Mouse (Mus musculus): Measurements from ENCODE around the gene Actr1a.

The Actr1a gene

GRCm38 (mm10) chr19:46395109-46396009, at the start of gene Actr1a:
Gene Actr1a (minus strand): TSS chr19:46395748.
- DNase-seq (ENCODE audit: low spot score): peak; percentile 98

DNA sequence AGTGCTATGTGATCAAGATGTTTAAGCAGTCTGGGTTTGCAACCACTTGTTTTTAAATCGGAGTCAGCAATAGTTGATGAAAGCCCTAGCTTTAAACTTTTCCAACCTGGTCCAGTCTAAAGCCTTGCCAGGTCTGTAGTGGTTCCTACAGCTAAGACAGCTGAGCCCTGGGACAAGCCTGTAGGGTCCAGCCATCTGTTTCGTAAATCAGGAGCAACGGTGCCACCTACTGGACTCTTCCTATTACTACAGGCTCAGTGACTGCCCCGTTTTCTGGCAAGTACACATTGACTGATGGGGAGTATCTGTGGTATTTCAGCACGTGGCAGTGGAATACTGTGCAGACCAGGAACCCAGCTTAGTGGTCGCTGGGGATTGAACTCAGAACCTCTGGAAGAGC, 48.7 kb upstream of the Actr1a start:
- peak; percentile 43 for DNase-seq (ENCODE audit: low spot score)

GRCm38 (mm10) chr19:46443509-46443908, 48.0 kb upstream of the Actr1a start:
- DNase-seq (ENCODE audit: low spot score): no peak

- no peak for DNase-seq (ENCODE audit: low spot score)
Observed at GRCm38 (mm10) chr19:46435492-46435891, 39.9 kb upstream of the Actr1a start.

DNA sequence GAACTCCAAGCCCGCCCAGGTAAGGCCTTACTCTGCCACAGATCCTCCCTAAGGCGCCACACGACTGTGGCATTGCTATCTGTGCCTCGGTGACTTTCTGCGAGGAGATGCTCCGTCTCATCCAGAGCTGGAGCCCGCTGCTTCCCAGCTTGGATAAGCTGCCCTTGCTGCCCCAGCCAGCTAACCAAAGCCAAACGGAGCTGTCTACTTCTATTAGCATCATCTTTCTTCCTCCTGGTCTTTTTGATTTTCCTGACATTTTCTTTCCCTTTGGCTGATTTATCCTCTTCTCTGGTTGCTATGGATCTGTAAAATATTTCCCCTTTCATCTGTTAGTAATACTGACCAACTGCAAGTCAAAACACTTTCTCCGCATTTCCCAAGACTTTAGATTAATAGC, 39.0 kb upstream of the Actr1a start:
- no peak for DNase-seq (ENCODE audit: low spot score)

DNA sequence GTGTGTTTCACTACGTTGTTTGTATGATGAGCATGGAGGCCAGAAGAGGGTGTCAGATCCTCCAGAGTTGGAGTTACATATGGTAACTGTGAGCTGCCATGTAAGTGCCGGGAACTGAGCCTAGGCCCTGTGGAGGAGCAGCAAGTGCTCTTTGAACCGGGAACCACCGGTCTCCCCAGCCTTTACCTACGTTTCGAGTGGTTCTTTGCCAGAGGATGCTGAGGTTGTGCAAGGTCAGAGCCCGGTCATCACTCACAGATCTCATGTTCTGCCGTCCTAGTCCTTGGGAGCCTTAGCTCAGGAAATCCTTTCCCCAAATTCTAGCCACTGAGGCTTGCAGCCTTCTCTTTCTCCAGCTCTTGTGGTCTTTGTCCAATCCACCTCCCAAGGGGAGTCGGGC, 38.6 kb upstream of the Actr1a start:
- no peak for DNase-seq (ENCODE audit: low spot score)

DNA sequence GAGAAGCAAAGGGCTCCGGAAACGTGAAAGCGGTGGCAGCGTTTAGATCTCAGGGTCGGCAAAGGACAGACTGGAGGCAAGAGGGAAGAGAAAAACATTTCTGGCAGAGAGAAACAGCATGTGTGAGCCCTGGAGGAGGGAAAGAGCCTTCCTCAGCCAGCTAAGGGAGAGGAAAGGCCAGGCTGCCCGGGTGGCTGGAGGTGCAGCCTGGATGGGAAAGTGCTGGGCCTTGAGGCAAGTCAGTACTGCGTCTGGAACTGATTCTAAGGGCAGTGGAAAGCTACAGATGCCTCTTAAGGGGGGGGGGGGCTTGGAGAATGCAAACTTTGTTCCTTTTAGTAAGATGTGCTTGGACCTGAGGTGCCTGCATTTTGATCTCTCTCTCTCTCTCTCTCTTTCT, 38.2 kb upstream of the Actr1a start:
- no peak for DNase-seq (ENCODE audit: low spot score)

DNA sequence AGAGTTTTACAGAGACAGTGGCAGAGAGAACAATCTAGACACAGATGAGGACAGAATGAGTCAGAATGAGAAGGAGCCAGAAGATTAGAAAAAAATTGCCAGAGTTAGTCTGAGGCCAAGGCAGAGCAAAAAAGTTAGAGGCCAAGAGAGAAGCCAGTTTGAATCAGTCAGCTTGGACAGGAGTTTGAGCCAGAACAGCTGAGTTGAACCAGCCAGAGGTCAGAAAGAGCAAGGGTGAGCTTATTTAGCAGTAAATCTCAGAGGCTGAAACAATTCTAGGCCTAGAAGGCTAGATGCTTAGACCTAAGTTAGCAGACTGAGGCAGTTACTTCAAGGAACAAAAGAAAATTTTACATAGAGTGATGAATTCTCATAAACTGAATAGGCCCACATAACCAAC, 33.7 kb upstream of the Actr1a start:
- no peak for DNase-seq (ENCODE audit: low spot score)

DNA sequence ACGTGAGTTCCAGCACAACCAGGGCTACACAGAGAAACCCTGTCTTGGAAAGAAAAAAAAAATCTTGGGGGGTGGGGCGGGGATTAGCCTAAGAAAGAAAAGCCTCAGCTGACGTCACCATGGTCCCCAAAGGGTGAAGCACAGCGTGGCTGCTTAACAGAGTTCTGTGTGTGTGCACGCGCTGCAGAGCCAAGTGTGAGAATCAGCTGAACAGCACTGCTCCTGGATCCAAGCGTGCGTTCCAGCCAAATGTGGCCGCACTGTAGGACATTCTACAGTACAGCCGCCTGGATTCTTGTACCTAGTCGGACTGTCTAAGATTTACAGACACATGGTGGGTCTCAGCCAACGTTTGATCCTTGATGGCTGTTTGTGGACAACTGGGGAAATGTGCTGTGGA, 30.9 kb upstream of the Actr1a start:
- no peak for DNase-seq (ENCODE audit: low spot score)

GRCm38 (mm10) chr19:46425266-46425665, 29.7 kb upstream of the Actr1a start:
- no peak for DNase-seq (ENCODE audit: low spot score)

DNA sequence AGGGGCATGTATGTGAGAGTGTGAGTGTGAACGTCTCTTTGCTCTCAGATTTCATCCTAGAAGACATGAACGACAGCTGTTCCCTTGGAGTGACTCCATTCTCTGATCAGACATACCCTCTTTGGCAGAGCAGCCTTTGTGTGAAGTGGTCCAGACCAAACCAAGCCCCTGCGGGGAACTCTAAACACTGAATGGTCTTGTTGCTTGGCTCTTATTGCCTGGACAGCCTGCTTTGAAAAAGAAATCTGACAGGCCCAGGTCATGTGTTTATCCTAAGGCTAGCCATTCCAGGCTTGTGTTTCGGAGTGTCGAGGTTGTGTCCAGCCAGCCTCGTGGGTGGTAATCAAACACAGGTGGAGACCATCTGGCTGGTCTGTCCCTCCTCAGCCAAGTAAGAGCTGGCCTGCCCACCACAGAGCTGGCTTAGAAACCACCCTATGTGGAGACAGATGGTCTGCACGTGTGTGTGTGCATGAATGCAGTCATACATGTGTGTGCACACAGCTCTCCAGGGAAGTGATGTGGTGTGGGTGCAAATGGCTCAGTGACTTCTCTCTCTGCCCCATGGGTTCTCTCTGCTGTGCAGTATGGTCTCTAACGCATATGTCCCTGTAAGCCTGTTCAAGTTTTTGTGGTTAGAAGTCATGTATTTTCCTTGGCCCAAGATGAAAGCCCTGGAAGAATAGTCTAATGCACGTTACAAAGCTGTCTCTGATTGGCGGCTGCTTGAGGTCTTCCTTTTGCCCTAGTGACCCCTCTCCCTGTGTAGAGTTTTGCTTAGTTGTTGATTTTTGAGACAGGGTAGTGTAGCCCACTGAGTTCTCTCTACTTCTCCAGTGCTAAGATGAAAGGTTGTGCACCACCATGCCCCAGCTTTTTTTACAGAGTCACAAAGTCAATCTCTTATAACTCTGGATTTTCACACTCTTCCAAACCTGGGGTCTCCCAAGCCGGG, 27.1 kb upstream of the Actr1a start:
- no peak for DNase-seq (ENCODE audit: low spot score)

DNA sequence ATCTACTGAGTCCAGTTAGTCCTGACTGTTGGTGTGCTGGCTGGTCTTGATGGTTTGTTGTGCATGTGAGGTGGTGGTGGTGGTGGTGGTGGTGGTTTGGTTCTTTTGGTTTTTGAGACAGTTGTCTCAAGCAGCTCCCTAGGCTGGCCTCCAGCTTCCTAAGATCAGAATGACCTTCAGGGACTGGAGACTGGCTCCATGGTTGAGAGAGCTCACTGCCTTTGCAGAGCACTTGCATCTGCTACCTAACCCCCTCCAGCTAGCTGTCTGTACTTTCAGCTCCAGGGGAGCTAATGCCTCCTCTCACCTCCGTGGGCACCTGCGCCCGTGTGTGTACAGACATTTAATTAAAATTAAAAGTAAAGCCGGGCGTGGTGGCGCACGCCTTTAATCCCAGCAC, 24.9 kb upstream of the Actr1a start:
- DNase-seq (ENCODE audit: low spot score): no peak

DNA sequence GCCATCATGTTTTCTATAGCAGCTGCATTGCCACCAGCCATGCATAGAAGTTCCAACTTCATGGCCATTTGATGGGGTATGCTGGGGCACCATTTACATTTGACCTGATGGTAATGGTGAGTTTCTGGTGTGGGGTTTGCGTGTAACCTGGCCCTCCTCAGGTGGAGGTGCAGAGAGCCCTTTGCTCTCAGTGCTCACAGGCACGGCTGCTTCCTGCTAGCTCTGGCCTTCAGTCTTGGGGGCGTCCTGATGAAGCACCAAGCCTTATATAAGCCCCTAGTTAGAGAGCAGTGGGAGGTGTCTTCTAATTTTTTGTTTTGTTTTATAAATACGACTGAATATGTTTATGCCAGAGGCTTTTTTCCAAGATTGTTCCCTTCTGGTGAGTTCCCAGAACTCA, 22.5 kb upstream of the Actr1a start:
- DNase-seq (ENCODE audit: low spot score): no peak

DNA sequence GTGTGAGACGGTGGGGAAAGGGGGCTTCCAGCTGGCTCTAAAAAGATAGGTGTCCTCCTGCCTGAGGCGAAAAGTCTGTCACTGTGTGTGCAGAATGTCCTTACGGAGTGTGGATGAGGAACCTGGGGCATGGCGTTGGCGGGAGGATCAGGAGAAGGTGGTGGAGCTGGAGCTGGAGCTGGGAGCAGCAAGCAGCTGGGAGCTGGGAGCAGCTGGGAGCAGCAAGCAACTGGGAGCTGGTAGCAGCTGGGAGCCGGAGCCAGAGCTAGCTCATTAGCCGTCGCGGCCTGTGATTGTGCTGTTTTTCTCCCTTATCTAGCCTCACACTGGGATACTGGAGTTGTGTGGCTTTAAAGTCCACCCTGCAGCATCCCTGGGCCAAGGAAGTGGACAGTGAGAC, 20.7 kb upstream of the Actr1a start:
- no peak for DNase-seq (ENCODE audit: low spot score)

- no peak for DNase-seq (ENCODE audit: low spot score)
Observed at GRCm38 (mm10) chr19:46414486-46414885, 18.9 kb upstream of the Actr1a start.

GRCm38 (mm10) chr19:46413969-46414368, 18.4 kb upstream of the Actr1a start:
- no peak for DNase-seq (ENCODE audit: low spot score)

DNA sequence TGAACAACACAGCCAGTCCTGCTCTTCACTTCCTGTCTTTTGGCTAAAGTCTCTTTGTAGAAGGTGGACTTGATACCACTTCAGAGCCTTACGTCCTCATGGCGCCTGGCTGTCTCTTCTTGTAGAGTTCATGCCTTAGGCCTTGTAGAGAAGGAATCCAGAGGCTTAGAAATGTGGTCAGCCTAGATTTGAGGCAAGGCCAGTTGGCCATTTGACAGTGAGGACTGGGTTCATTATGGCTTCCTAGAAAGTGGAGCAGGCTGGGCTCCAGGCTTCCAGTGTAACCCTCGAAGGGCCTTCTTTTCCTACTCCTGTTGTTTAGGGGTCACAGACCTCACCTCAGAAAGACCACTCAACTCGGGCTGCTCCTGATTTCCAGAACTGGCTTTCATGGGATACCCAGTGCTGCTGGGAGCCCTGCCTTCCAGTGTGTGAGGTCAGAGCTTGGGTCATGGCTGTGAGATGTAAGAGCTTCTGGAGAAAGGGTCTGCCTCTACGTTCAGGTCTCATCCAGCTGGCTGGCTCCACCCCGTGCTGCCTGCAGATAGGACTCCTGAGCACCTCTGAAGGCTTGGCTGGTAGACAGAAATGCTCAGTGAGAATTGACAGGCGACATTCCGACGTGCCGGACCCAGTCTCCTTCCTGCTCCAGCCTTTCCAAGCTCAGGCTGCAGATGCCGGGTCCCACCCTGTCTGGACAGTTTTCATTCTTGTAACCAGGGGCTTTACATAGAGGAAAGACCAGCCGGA, 16.7 kb upstream of the Actr1a start:
- DNase-seq (ENCODE audit: low spot score): no peak

DNA sequence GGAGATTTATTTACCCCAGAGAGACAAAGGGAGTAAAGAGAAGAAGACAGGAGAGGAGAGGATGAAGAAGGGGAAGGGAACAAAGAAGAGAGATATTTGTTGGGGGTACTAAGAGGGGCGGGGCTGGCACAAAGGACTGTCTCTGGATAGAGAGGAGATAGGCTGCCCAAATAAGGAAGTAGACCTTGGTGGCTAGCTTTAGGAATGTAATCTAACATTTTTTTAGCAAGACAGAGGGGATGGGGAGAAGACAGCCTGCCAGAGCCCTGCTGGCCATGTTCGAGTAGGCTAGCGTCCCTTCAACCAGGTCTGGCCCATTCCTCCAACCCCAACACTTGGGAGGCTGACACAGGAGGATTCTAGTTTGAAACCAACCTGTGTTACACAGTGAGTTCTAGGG, 14.0 kb upstream of the Actr1a start:
- no peak for DNase-seq (ENCODE audit: low spot score)

DNA sequence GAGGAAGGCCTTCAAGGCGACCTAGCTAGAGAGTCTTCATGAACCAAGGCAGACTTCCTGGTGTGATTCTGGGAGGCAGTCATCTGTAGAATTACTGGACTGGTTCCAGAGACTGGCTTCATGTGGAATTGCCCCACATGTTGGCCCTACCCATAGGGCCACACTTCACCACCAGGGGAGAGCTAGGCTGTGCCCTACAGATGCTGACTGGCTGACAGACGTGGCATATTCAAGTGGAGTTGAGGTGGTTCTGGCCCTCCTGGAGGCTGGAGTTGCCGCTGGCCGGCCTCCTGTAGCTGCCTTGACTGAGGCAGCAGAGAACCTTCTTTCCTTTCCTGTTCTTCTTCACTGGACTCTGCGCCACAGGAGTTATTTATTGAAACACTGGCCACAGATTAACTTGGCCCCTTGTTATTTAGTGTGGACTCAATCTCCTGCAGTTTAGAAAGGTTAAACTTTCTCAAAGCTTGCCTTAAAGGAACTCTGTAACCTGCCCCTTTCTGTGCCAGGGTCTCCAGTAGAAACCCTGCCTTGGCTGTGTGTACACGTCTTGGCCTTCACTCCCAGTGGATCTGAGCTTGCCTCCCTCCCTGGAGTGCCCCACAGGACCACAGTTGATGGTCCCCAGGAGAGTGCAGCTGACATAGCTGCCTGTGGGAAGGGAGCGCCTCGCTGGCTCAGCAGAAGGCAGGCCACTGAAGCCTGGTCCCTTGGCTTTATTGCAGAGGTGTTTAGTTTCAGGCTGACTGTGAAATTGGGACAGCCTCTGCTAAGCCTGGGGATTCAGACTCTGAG, 11.2 kb upstream of the Actr1a start:
- no peak for DNase-seq (ENCODE audit: low spot score)

DNA sequence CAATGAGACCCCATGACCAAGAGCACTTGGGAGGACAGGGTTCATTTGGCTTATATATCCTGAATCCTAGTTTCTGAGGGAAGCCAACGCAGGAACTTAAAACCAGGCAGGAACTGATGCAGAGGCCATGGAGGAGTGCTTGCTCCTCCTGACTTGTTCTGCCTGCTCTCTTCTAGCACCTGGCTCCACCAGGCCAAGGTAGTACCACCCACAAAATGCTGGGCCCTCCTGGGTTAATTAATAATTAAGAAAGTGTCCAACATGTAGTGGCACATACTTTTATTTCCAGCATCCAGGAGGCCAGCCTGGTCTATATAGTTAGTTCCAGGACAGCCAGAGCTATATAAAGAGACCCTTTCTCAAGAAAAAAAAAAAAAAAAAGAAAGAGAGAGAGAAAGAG, 8.5 kb upstream of the Actr1a start:
- no peak for DNase-seq (ENCODE audit: low spot score)

- no peak for DNase-seq (ENCODE audit: low spot score)
Observed at GRCm38 (mm10) chr19:46400558-46400957, 5.0 kb upstream of the Actr1a start.

Measured in left cerebral cortex, adult 11 months (tissue).